Mouse (Mus musculus) liver, postnatal 0 days (tissue): ENCODE data around the gene Actc1. TPM values are rescaled to one million over a fixed set of nuclear protein-coding genes. Genes with fewer than 3 reads are reported as not detected.

Experiments
- ATAC-seq: fragments of 200-750 bp; cut with Nextera tagmentation; 2 replicates; pipeline ENCODE4 v1.8.0; 2017; ENCODE audit warnings: mild to moderate bottlenecking, moderate library complexity
- DNase-seq: peaks from one replicate; pipeline ENCODE4 v3.0.0-alpha.2; 2016
- H3K27ac ChIP-seq: fragments of 300-500 bp; sonication (generic); 2 replicates; pipeline ENCODE4 v1.5.1; 2014; ENCODE audit warnings: antibody characterized with exemption, moderate library complexity, mild to moderate bottlenecking, low read depth
- H3K27me3 ChIP-seq: fragments of 300-500 bp; sonication (generic); 2 replicates; pipeline ENCODE4 v1.6.1; 2014; ENCODE audit warnings: low read length, control low read depth, mixed read lengths; ENCODE audit not compliant: insufficient read depth
- H3K36me3 ChIP-seq: fragments of 300-500 bp; sonication (generic); replicated peaks from 2 replicates; pipeline ENCODE4 v1.6.1; 2014; ENCODE audit warnings: mild to moderate bottlenecking, control low read depth, low read length, moderate library complexity, mixed read lengths; ENCODE audit not compliant: insufficient read depth
- H3K4me1 ChIP-seq: fragments of 300-500 bp; sonication (generic); 2 replicates; pipeline ENCODE4 v1.6.1; 2014; ENCODE audit warnings: antibody characterized with exemption, mild to moderate bottlenecking, control low read depth; ENCODE audit not compliant: insufficient read depth
- H3K4me2 ChIP-seq: fragments of 300-500 bp; sonication (generic); 2 replicates; pipeline ENCODE4 v1.6.1; 2014; ENCODE audit warnings: low read depth, mild to moderate bottlenecking, low read length, moderate library complexity, mixed read lengths
- H3K4me3 ChIP-seq: fragments of 300-500 bp; sonication (generic); 2 replicates; pipeline ENCODE4 v1.5.1; 2014; ENCODE audit warnings: low read depth, low read length
- H3K9ac ChIP-seq: fragments of 300-500 bp; sonication (generic); replicated peaks from 2 replicates; pipeline ENCODE4 v1.6.1; 2014; ENCODE audit warnings: mild to moderate bottlenecking, moderate library complexity
- H3K9me3 ChIP-seq: fragments of 300-500 bp; sonication (generic); 2 replicates; pipeline ENCODE4 v1.6.1; 2016; ENCODE audit warnings: mild to moderate bottlenecking, control low read depth, low read length, mixed read lengths
- CTCF ChIP-seq: sonication (generic); IDR thresholded peaks from 2 replicates; pipeline ENCODE4 v1.5.1; 2016; ENCODE audit warnings: antibody characterized with exemption, low read depth
- EP300 ChIP-seq: IDR thresholded peaks from 2 replicates; pipeline ENCODE4 v1.6.1; 2016; ENCODE audit warnings: antibody characterized with exemption, low read depth, mild to moderate bottlenecking
- WGBS: fragments of 180-500 bp; shearing (Covaris S2); extraction: QIAGEN DNeasy Blood & Tissue Kit; methylation state at CpG from one replicate; pipeline ENCODE4 v1.1.7; 2014; ENCODE audit not compliant: insufficient replicate concordance; 5-methylcytosine and 5-hydroxymethylcytosine counted together
- polyA plus RNA-seq: library from polyadenylated mRNA; unstranded; fragments of >200 nt; fragmentation: Nextera tagmentation; extraction: Ambion mirVana; gene quantifications from 2 replicates; pipeline ENCODE4 v1.2.1, GENCODE M21; 2015

Actc1 gene
- polyA plus RNA-seq, 1 experiment from 2014 or later, result 1.1 TPM

DNA sequence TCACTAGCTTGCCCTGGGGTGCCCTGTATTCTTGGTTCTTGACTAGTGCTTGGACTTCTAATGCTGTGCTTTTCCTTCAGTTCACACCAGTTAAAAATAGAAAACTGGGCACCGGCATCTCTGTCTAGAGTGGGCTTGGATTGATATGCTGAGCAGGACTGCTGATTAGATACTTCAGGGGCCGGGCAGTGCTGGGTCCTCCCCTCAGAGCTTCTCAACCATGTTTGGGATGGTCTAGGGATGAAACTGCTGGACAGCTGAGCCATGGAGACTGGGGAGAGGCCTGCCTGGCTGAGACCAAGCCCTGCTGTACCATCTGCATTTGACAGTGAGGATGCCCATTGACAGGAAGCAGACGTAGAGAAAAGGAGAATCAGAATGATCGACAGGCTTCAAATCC lies 781 bp upstream of the Actc1 start:
- H3K4me3 ChIP-seq, result no peak overlapping the region
- WGBS, result 75% methylated on average over 4 of the region's 4 CpGs
- no peak for DNase-seq

DNA sequence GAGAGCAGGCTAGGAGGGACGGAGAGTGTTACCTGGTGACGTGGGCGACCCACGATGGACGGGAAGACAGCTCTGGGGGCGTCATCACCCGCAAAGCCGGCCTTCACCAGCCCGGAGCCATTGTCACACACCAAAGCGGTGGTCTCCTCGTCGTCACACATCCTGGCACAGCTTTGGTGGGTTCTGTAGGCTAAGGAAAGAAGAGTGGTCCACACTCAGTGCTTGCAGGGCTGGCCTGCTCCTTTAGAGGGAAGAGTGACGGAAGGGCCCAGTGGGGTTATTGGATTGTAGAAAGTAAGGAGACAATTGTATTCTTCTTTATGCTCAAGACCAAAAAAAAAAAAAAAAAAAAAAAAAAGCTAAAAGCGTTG lies 1.5 kb downstream of the Actc1 start:
- H3K36me3 ChIP-seq, result no peaks in the 10 kb centered on the region
- H3K4me1 ChIP-seq, result no peaks in the 10 kb centered on the region
- no peak overlapping the region for H3K4me3 ChIP-seq
- no peak for ATAC-seq
- no peaks in the 10 kb centered on the region for H3K27me3 ChIP-seq
- TF ChIP-seq EP300, result no peak
- no peak for TF ChIP-seq CTCF
- no peak overlapping the region for H3K4me2 ChIP-seq
- H3K9ac ChIP-seq, result no peak overlapping the region
- WGBS, result 85% methylated on average over 14 of the region's 14 CpGs
- DNase-seq, result no peak
- no peaks in the 10 kb centered on the region for H3K9me3 ChIP-seq
- H3K27ac ChIP-seq, result no peak overlapping the region

More for the DNA sequence above, 781 bp upstream of the Actc1 start:
- H3K36me3 ChIP-seq, result no peaks in the 10 kb centered on the region
- no peaks in the 10 kb centered on the region for H3K27me3 ChIP-seq
- ATAC-seq, result no peak
- no peak overlapping the region for H3K4me2 ChIP-seq
- no peak overlapping the region for H3K27ac ChIP-seq
- TF ChIP-seq CTCF, result no peak
- no peak for TF ChIP-seq EP300
- H3K9ac ChIP-seq, result no peak overlapping the region
- H3K9me3 ChIP-seq, result no peaks in the 10 kb centered on the region
- H3K4me1 ChIP-seq, result no peaks in the 10 kb centered on the region

DNA sequence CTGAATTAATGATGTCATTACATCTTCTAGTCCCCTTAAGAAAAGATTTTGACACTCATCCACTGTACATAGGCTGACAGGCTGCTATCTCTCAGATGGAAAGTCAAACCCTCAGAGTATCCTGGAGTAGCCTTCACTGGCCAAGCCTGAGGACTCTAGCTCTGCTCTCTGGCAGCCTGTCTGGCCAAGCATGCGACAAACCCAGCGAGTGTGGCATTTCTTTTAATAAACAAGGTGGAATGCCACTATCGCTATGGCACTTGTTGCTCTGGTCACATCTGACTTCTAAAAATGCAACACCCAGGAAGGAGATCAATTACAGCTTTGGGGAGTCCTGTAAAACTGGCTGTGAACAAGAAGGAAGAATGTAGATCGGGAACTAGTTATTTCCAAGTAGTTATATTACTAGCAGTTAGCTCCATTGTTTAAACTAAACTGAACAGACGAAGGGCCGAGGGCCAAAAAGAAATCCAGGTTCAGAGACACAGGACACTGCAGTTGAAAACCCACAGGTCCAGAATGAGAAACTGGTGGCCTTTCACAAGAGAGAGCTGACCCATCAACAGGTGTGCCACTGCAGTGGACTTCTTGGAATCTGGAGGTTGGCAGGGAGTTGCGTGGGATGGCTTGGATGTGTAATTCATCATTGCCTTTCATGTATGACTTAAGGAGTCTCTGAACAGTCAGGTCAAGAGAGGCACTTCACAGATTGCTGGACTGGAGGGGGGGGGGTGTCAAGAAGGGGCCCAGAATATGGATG lies 2.1 kb downstream of the Actc1 start:
- H3K4me1 ChIP-seq, result no peaks in the 10 kb centered on the region
- no peak overlapping the region for H3K4me3 ChIP-seq
- TF ChIP-seq CTCF (no peak), EP300 (no peak)
- H3K27ac ChIP-seq, result no peak overlapping the region
- no peak for ATAC-seq
- no peak overlapping the region for H3K9ac ChIP-seq
- H3K9me3 ChIP-seq, result no peaks in the 10 kb centered on the region
- no peaks in the 10 kb centered on the region for H3K27me3 ChIP-seq
- WGBS, result 86% methylated on average over 7 of the region's 7 CpGs
- DNase-seq, result no peak
- no peak overlapping the region for H3K4me2 ChIP-seq
- H3K36me3 ChIP-seq, result no peaks in the 10 kb centered on the region

DNA sequence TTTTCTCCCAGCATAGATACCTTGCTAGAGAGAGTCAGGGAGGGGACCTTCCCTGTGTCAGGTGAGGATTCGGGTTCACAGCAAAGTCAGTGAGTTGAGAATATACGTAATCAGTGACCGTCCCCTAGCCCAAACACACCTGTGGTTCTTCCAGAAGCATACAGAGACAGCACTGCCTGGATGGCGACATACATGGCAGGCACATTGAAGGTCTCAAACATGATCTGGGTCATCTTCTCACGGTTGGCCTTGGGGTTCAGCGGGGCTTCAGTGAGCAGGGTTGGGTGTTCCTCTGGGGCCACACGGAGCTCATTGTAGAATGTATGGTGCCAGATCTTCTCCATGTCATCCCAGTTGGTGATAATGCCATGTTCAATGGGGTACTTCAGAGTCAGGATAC lies 3.2 kb downstream of the Actc1 start:
- H3K9me3 ChIP-seq, result no peaks in the 10 kb centered on the region
- WGBS, result 81% methylated on average over 7 of the region's 7 CpGs
- H3K9ac ChIP-seq, result no peak overlapping the region
- DNase-seq (no peak), ATAC-seq (no peak)
- H3K36me3 ChIP-seq, result no peaks in the 10 kb centered on the region
- no peaks in the 10 kb centered on the region for H3K27me3 ChIP-seq
- H3K4me3 ChIP-seq, result no peak overlapping the region
- TF ChIP-seq EP300 (no peak), CTCF (no peak)
- no peak overlapping the region for H3K4me2 ChIP-seq
- no peaks in the 10 kb centered on the region for H3K4me1 ChIP-seq
- no peak overlapping the region for H3K27ac ChIP-seq

DNA sequence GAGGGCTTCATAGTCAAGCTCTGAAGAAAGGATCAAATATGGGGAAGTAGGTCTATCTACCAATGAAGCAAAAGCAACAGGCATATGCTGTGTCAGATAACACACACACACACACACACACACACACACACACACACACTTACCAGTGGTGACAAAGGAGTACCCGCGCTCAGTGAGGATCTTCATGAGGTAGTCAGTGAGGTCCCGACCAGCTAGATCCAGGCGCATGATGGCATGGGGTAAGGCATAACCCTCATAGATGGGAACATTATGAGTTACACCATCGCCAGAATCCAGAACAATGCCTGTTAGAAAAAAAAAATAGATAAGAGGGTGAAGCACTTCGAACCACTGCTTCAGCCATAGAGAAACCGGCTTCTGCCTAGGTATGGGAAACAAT lies 4.0 kb downstream of the Actc1 start:
- WGBS, result 83% methylated on average over 7 of the region's 7 CpGs
- Histone ChIP-seq H3K9me3 (no peaks in the 10 kb centered on the region), H3K27me3 (no peaks in the 10 kb centered on the region), H3K27ac (no peak overlapping the region), H3K4me3 (no peak overlapping the region), H3K4me2 (no peak overlapping the region), H3K36me3 (no peaks in the 10 kb centered on the region), H3K4me1 (no peaks in the 10 kb centered on the region), H3K9ac (no peak overlapping the region)
- ATAC-seq, result no peak
- no peak for DNase-seq
- no peak for TF ChIP-seq EP300
- TF ChIP-seq CTCF, result no peak

DNA sequence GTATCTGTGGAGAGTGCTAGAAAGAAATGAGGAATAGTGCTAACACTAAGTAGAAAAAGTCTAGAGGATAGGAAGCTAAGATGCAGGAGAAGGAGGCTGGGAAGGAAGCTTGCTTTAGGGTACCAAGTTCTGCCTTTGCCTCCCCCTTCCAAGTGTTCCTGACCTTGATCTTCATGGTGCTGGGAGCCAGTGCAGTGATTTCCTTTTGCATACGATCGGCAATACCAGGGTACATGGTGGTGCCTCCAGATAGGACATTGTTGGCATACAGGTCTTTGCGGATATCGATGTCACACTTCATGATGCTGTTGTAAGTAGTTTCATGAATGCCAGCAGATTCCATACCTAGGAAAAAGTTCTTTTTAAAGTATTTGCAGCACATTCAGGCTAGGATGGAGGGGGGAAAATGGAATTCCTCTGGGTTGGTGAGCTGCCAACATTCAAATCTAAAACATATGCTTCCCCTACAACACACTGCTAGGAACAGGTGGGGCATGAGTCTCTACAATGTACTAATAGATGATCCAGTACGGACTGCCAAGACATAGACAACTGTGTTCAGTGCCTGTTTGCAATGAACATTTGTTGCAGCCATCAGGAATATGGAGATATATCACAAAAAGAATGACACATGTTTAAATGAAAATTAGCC lies 5.3 kb downstream of the Actc1 start:
- Histone ChIP-seq H3K4me2 (no peak overlapping the region), H3K4me1 (no peaks in the 10 kb centered on the region), H3K27me3 (no peaks in the 10 kb centered on the region), H3K4me3 (no peak overlapping the region), H3K27ac (no peak overlapping the region), H3K9ac (no peak overlapping the region), H3K9me3 (no peaks in the 10 kb centered on the region), H3K36me3 (no peaks in the 10 kb centered on the region)
- WGBS, result 80% methylated on average over 5 of the region's 5 CpGs
- ATAC-seq, result no peak
- DNase-seq, result no peak
- TF ChIP-seq CTCF (no peak), EP300 (no peak)
